Mouse (Mus musculus) neural tube, embryonic 15.5 days (tissue): ENCODE measurements around the gene Pacrg. TPM values are rescaled to one million over a fixed set of nuclear protein-coding genes. Genes with fewer than 3 reads are reported as not detected.

Source experiments
- ATAC-seq: fragments of 200-750 bp; cut with Nextera tagmentation; 2 replicates; pipeline ENCODE4 v1.8.0; 2017; ENCODE audit warnings: mild to moderate bottlenecking, moderate TSS enrichment, moderate library complexity; ENCODE audit not compliant: low FRiP score
- H3K27ac ChIP-seq: fragments of 300-500 bp; sonication (generic); replicated peaks from 2 replicates; pipeline ENCODE4 v1.5.1; 2015; ENCODE audit warnings: mild to moderate bottlenecking, inconsistent platforms
- H3K27me3 ChIP-seq: fragments of 300-500 bp; sonication (generic); replicated peaks from 2 replicates; pipeline ENCODE4 v1.6.1; 2015; ENCODE audit warnings: inconsistent platforms
- H3K36me3 ChIP-seq: fragments of 300-500 bp; sonication (generic); 2 replicates; pipeline ENCODE4 v1.6.1; 2015; ENCODE audit warnings: inconsistent platforms
- H3K4me1 ChIP-seq: fragments of 300-500 bp; sonication (generic); 2 replicates; pipeline ENCODE4 v1.6.1; 2015; ENCODE audit warnings: inconsistent platforms
- H3K4me2 ChIP-seq: fragments of 300-500 bp; sonication (generic); 2 replicates; pipeline ENCODE4 v1.6.1; 2015; ENCODE audit warnings: inconsistent platforms, mild to moderate bottlenecking, moderate library complexity
- H3K4me3 ChIP-seq: fragments of 300-500 bp; sonication (generic); replicated peaks from 2 replicates; pipeline ENCODE4 v1.5.1; 2015; ENCODE audit warnings: mild to moderate bottlenecking, inconsistent platforms
- H3K9ac ChIP-seq: fragments of 300-500 bp; sonication (generic); replicated peaks from 2 replicates; pipeline ENCODE4 v1.6.1; 2015; ENCODE audit warnings: mild to moderate bottlenecking, inconsistent platforms
- H3K9me3 ChIP-seq: fragments of 300-500 bp; sonication (generic); replicated peaks from 2 replicates; pipeline ENCODE4 v1.6.1; 2016; ENCODE audit warnings: inconsistent platforms
- WGBS: fragments of 180-500 bp; shearing (Covaris S2); methylation state at CpG from one replicate; pipeline ENCODE4 v1.1.7; 2015; ENCODE audit warnings: mixed read lengths; 5-methylcytosine and 5-hydroxymethylcytosine counted together
- polyA plus RNA-seq: library from polyadenylated mRNA; unstranded; fragments of >200 nt; fragmentation: Nextera tagmentation; extraction: Ambion mirVana; gene quantifications from 2 replicates; pipeline ENCODE4 v1.2.1, GENCODE M21; 2015

Pacrg gene
- polyA plus RNA-seq, 1 experiment from 2014 or later: 19.3 TPM

DNA sequence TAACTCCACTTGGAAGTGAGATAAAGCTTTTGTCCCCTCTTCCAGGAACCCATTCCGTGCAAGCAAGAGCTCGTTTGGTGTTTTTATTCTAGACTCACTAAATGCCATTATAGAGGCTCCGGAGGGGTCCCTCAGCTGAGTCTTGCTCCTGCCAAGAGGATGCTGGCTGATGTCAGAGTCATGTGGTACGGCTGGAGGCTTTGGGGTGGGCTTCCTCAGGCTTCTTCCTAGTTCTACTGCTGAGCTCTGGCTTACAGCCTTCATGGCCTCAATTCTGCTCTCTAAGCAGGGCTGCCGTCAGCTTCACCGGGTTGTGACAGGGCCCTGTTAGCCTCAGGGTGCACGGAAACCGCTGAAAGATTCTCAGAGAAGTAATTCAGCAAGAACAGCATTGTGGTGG, 305.9 kb downstream of the Pacrg start:
- 36% methylated on average over 8 of the region's 8 CpGs for WGBS
- Histone ChIP-seq H3K36me3 (no peaks in the 10 kb centered on the region), H3K9ac (no peak overlapping the region), H3K4me1 (peaks cover 18% of the 10 kb centered on the region), H3K4me3 (no peak overlapping the region), H3K27me3 (no peaks in the 10 kb centered on the region), H3K4me2 (no peak overlapping the region), H3K9me3 (no peaks in the 10 kb centered on the region), H3K27ac (peak overlapping the region; percentile 18; the same call in 1 of the 2 replicates)
- ATAC-seq: peak; percentile 77; the same call in 1 of the 2 replicates

DNA sequence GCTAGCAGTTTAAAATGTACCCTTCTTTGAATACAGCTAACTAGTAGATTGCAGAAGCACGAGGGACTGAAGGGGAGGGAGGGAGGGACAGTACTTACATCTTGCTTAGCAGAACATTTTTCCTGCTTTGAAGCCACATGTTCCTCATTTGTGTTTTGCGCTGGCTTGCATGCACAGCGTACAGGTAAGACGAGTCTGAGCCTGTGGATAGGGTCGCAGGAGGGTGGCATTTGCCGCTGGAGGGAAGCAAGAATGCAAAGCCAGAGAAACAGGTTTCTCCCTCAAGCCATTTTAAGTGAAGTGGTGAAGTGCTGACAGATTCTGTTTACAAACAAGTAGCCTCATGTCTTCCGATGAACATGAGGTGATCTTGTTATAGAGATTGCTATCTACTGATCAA, 306.6 kb downstream of the Pacrg start:
- WGBS: 86% methylated on average over 7 of the region's 7 CpGs
- H3K27ac ChIP-seq: no peak overlapping the region
- H3K27me3 ChIP-seq: no peaks in the 10 kb centered on the region
- ATAC-seq: no peak
- no peaks in the 10 kb centered on the region for H3K9me3 ChIP-seq
- H3K4me2 ChIP-seq: no peak overlapping the region
- H3K4me3 ChIP-seq: no peak overlapping the region
- no peaks in the 10 kb centered on the region for H3K36me3 ChIP-seq
- no peak overlapping the region for H3K9ac ChIP-seq
- peaks cover 18% of the 10 kb centered on the region for H3K4me1 ChIP-seq

DNA sequence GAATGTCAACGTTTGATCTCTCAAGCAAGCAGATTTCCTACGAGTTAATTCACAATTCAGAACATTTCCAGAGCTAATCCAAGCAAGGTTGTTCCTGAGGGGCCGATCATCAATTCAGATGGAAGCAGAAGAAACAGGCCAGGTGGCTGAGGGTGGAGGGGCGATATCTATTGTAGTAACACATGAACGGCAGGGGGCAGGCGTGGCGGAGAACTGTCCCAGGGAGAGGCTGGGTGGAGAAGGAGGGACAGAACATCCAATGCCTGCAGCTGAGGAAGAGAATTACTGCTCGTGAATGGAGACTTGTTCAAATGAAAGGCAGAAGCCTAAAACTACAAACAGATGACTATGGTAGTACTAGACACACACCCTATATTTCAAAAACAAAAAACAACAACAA, 309.1 kb downstream of the Pacrg start:
- H3K27ac ChIP-seq: no peak overlapping the region
- WGBS: 19% methylated on average over 8 of the region's 8 CpGs
- H3K9me3 ChIP-seq: no peaks in the 10 kb centered on the region
- ATAC-seq: no peak
- H3K4me2 ChIP-seq: no peak overlapping the region
- no peaks in the 10 kb centered on the region for H3K27me3 ChIP-seq
- no peak overlapping the region for H3K9ac ChIP-seq
- H3K4me3 ChIP-seq: no peak overlapping the region
- H3K4me1 ChIP-seq: peaks cover 18% of the 10 kb centered on the region
- H3K36me3 ChIP-seq: no peaks in the 10 kb centered on the region

DNA sequence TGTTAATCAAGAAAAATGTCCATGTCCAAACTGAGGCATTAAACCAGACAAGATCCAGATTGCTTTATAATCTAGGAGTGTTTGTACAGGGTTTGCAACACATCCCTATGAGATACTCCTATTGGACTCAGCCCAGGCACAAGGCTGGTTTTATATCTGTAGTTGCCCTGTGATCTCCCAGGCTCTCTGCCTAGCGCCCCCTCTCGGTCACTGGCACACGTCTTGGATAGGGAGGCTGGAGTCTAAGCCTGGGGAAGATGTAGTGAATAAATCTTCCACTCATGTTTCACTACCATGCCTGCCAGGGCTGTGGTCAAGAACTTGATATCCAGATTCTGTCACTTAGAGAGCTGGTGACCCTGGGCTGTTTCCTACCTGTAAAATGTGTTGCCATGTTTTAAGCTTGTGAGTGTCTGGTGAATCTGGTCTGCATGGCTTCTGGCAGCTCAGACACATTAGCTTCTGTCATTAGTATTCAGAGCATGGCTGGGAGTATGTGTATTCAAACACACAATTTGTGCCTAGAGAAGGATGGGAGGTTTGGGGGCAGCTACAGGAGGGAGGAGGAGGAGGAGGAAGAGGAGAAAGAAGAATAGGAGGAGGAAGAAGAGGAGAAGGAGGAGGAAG, 310.7 kb downstream of the Pacrg start:
- Histone ChIP-seq H3K9me3 (no peaks in the 10 kb centered on the region), H3K4me2 (no peak overlapping the region), H3K4me3 (no peak overlapping the region), H3K27me3 (no peaks in the 10 kb centered on the region), H3K27ac (no peak overlapping the region), H3K4me1 (peaks cover 18% of the 10 kb centered on the region), H3K36me3 (no peaks in the 10 kb centered on the region), H3K9ac (no peak overlapping the region)
- ATAC-seq: 0 out of 2 replicates have a peak, but pooled peaks have one; percentile 24
- 75% methylated on average over 3 of the region's 3 CpGs for WGBS

DNA sequence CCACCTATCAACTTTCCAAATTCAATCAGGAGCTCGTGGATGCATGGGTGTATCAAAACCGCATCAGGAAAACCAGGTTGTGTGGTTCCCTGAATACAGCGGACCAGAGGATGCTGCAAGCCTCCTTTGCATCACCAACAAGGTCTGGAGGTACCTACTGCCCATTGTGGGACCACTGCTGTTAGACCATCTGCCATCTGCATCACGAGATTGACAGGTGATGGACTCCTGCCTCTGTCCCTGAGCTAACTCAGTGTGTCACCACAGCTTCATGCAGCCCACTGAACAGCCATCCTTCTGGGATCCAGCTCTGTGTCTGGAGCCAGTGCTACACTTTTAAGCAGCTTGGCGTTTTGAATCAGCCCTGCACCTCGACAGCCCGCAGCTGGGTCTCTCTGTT, 318.8 kb downstream of the Pacrg start:
- H3K27me3 ChIP-seq: no peaks in the 10 kb centered on the region
- no peak overlapping the region for H3K4me3 ChIP-seq
- ATAC-seq: no peak
- no peak overlapping the region for H3K4me2 ChIP-seq
- H3K9ac ChIP-seq: no peak overlapping the region
- no peak overlapping the region for H3K27ac ChIP-seq
- H3K4me1 ChIP-seq: peaks cover 20% of the 10 kb centered on the region
- H3K36me3 ChIP-seq: no peaks in the 10 kb centered on the region
- WGBS: 90% methylated on average over 7 of the region's 7 CpGs
- no peaks in the 10 kb centered on the region for H3K9me3 ChIP-seq

DNA sequence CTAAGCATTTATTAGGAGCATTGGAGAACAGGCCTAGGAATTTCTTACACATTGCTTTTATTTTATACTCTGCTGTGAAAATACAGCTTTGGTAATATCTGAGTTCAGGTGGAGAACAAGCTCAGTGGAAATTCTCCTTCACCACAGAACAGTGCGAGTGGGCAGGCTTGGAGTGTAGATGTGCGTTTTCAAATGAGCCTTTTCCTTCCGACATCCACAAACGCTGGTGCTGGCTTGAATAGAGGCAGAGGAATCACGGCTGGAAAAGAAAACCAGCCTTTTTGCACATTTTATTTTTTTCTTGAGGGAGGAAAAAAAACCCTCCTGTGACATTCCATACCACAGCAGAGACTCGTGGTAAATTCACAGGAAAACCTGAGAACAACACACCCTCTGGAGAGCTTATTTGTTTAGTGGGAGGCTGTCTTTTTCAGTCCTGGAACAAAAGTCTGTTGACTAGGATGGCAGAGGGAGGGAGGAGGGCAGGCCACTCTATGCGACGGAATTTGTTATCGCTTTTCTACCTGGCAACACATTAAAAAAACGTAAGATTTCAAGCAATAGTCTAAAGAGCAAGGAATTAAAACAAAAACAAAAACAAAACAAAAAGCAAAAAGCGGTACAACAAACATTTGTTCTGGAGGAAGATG, 320.5 kb downstream of the Pacrg start:
- no peaks in the 10 kb centered on the region for H3K9me3 ChIP-seq
- 15% methylated on average over 11 of the region's 11 CpGs for WGBS
- H3K27me3 ChIP-seq: no peaks in the 10 kb centered on the region
- peaks cover 30% of the 10 kb centered on the region for H3K4me1 ChIP-seq
- no peak overlapping the region for H3K9ac ChIP-seq
- H3K4me3 ChIP-seq: no peak overlapping the region
- no peak for ATAC-seq
- peak overlapping the region; percentile 67 for H3K27ac ChIP-seq
- no peaks in the 10 kb centered on the region for H3K36me3 ChIP-seq
- peak overlapping the region; percentile 35 for H3K4me2 ChIP-seq

DNA sequence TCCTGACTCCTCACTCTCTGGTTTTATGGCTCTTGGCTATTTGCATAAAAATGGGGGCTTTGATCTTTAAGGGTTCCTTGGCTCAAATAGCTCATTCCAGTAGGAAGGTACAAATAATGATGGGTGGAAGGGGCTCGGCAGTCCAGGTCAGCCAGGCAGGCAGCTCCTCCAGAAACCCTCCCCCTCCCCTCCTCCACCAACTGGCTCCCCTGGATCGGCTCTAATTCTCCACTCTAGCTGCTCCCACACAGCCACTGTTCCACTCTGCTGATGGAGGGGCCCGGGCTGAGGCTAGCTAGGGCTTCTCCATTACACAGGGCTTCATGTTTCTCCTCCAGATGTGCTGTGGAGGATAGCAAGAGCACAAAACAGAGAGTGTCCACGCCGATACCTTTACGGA, 325.3 kb downstream of the Pacrg start:
- H3K9ac ChIP-seq: no peak overlapping the region
- H3K4me1 ChIP-seq: peaks cover 34% of the 10 kb centered on the region
- no peaks in the 10 kb centered on the region for H3K9me3 ChIP-seq
- peak overlapping the region; percentile 49; the same call in 1 of the 2 replicates for H3K27ac ChIP-seq
- no peaks in the 10 kb centered on the region for H3K36me3 ChIP-seq
- no peak overlapping the region for H3K4me3 ChIP-seq
- H3K27me3 ChIP-seq: no peaks in the 10 kb centered on the region
- WGBS: 37% methylated on average over 6 of the region's 6 CpGs
- peak; percentile 41; the same call in 1 of the 2 replicates for ATAC-seq
- H3K4me2 ChIP-seq: no peak overlapping the region

DNA sequence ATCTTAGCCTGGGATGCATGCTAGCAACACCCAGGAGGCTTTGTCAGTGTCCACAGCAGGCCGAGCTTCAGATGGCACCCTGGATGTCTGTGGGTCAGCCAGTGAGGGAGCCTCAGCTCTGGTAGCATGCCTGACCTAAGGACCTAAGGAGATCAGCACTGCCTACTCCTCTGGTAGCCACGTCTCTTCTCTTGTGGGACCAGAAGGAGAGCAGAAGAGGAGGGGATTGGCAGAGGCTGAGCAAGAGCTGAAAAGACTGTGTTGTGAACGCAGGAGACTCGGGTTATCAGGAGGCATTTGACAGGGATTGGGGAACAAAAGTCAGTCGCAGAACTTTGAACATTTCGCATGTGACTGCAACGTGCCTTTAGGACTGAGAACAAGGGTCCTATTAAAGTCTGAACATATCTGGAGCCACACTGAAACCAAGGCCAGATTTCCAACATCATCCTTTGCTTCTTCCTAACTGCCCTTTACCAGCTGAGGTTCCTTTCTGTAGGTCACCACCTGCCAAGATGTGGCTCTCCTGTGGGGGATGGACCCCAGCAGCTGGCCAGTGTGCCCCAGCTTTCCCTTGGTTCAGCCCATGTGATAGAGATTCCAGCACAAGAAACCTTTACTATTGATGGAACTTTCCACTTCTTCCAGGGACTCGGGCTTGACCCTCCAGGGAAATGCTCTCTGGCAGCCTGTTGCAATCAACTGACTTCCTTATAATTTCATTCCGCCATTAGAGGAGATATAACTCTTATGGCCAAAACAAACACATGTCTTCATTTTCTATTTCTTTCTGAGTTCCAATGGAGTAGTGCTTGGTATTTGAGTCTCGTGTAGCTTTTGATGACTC, 329.0 kb downstream of the Pacrg start:
- WGBS: 88% methylated on average over 10 of the region's 10 CpGs
- Histone ChIP-seq H3K4me2 (no peak overlapping the region), H3K9ac (no peak overlapping the region), H3K27me3 (no peaks in the 10 kb centered on the region), H3K4me3 (no peak overlapping the region), H3K4me1 (peaks cover 33% of the 10 kb centered on the region), H3K9me3 (no peaks in the 10 kb centered on the region), H3K36me3 (no peaks in the 10 kb centered on the region), H3K27ac (no peak overlapping the region)
- no peak for ATAC-seq

DNA sequence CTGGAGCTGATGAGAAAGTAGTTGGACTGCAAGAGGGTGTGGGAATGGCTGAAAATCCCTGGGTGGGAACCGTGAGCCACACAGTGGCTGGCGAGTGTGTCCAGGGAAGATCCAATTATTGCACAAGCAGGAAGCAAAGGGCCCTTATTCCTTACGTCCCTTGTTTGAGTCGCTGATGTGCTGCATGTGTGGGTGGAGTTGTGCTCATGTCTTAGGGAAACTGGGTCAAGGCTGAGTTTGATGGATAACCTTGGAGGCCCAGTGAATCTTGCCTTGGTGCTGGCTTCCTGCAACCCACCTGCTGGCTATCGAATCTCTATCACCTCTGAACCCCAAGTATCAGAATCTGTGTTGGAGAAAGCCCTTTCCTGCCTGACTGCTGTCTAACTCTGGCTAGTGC, 329.6 kb downstream of the Pacrg start:
- 75% methylated on average over 5 of the region's 5 CpGs for WGBS
- H3K27me3 ChIP-seq: no peaks in the 10 kb centered on the region
- H3K9me3 ChIP-seq: no peaks in the 10 kb centered on the region
- H3K4me1 ChIP-seq: peaks cover 28% of the 10 kb centered on the region
- H3K4me3 ChIP-seq: no peak overlapping the region
- no peak overlapping the region for H3K9ac ChIP-seq
- H3K36me3 ChIP-seq: no peaks in the 10 kb centered on the region
- H3K27ac ChIP-seq: no peak overlapping the region
- no peak overlapping the region for H3K4me2 ChIP-seq
- ATAC-seq: no peak

DNA sequence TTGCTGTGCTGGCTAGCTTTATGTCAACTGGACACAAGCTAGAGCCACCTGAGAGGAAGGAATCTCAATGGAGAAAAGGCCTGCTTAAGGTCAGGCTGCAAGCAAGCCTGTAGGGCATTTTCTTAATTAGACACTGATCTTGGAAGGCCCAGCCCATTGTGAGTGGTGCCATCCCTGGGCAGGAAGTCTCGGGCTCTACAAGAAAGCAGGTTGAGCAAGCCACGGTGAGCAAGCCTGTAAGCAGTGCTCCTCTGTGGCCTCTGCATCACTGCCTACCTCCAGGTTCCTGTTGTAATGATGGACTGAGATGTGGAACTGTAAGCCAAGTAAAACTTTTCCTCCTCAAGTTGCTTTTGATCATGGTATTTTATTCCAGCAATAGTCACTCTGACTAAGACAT, 332.0 kb downstream of the Pacrg start:
- peaks cover 14% of the 10 kb centered on the region for H3K4me1 ChIP-seq
- 68% methylated on average over 2 of the region's 2 CpGs for WGBS
- no peak overlapping the region for H3K4me2 ChIP-seq
- H3K27ac ChIP-seq: peak overlapping the region; percentile 74
- no peaks in the 10 kb centered on the region for H3K27me3 ChIP-seq
- H3K36me3 ChIP-seq: no peaks in the 10 kb centered on the region
- ATAC-seq: no peak
- no peak overlapping the region for H3K4me3 ChIP-seq
- H3K9me3 ChIP-seq: no peaks in the 10 kb centered on the region
- H3K9ac ChIP-seq: no peak overlapping the region

DNA sequence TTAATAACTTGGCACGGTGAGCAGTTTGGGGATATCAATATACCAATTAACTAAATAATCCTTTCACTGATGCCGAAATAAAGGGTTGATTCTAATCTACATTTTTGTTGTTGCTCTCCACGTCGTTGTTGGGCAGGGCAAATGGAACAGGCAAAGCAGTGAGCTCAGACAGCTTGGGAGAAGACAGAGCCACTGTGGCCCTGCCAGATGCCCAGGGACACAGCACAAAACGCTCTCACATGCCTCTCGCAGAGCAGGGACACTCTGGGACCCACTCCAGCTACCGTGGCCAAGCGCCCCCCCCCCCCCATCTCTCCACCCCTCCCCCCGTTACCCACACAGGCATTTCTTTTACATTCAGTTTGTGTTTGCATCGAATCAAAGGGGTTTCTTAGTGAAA, 332.6 kb downstream of the Pacrg start:
- Histone ChIP-seq H3K36me3 (no peaks in the 10 kb centered on the region), H3K27ac (peak overlapping the region; percentile 74), H3K4me3 (no peak overlapping the region), H3K27me3 (no peaks in the 10 kb centered on the region), H3K4me2 (peak overlapping the region; percentile 16; the same call in 1 of the 2 replicates), H3K4me1 (peaks cover 14% of the 10 kb centered on the region), H3K9me3 (no peaks in the 10 kb centered on the region), H3K9ac (no peak overlapping the region)
- WGBS: 31% methylated on average over 10 of the region's 10 CpGs
- ATAC-seq: peak; percentile 82
